Mouse (Mus musculus): ENCODE results near the gene Tada2a.

Tada2a gene

DNA sequence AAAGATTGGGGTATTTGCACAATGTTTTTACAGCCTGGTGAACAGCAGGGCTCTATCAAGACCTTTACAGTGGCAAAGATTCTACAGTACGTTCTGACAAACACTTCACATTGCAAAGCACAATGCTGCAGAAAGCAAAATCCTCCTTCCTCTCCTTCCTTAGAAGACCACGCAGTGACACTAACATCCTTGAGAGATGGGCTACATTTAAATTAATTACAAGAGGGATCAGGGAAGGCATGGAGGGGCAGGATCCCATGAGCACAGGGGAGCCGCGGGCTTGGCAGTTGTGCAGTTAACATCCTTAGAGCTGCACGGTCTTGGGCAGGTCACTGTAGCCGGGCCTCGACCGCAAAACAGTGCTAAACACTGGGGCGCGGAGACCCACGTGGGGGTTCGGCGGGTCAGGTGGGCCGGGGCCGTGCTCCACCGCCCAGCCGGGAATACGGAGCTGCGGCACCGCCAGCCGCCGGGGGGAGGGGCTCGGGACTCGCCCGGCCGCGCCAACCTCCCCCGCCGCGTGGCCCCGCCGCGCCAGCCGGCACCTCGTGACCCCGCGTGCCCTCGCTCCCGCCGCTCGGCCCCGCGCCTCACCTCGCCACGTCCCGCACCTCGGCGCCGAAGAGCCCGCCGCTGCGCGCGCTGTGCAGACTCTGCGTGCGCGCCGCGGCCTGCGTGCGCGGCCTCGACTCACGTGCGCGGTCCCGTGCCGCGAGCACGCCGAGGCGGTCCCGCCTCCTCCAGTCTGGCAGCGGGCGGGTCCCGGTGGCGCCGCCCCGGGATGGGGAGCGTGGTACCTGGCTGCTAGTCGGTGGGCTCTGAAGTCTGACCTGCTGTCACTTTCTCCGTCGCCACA lies at the start of gene Tada2a, which contains the start of gene Acaca:
Gene Tada2a, minus strand, starts transcription at position 658 of the 856 bp plus-strand sequence.
Gene Acaca, plus strand, starts transcription at position 730 of the 856 bp plus-strand sequence.
- peak; percentile 60 to 63 for DNase-seq (ENCODE audit: low spot score in 2 of 2)

GRCm38 (mm10) chr11:84178571-84178970 lies 49.2 kb upstream of the Tada2a start:
- no peak for DNase-seq (ENCODE audit: low spot score in 2 of 2)

- no peak for DNase-seq (ENCODE audit: low spot score in 2 of 2)
Measured at GRCm38 (mm10) chr11:84172539-84173435, 43.4 kb upstream of the Tada2a start.

- no peak for DNase-seq (ENCODE audit: low spot score in 2 of 2)
Measured at GRCm38 (mm10) chr11:84168701-84169288, 39.4 kb upstream of the Tada2a start.

GRCm38 (mm10) chr11:84167046-84167526 lies 37.7 kb upstream of the Tada2a start, which contains the start of gene Gm11437:
TSS of gene Gm11437 (minus strand) at chr11:84167476.
- DNase-seq (ENCODE audit: low spot score in 2 of 2), result no peak

DNA sequence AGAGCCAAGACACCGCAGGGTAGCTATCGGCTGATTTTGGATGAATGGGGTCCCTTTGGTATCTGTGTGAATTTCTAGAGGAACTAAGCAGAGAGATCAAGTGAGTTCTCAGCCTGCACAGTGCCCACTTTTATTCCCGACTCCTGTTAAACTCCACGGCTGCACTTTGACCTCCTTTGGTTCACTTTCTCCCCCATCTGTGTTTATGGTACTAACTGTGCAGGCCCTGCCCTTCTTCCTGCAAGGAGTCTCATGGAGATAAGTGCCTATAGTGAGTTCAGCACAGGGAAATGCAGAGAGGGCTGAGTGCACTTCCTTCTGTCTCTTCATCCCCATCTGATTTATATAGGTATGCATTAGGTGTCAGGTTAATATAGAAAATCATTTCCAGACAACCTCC lies 35.2 kb upstream of the Tada2a start:
- no peak for DNase-seq (ENCODE audit: low spot score in 2 of 2)

DNA sequence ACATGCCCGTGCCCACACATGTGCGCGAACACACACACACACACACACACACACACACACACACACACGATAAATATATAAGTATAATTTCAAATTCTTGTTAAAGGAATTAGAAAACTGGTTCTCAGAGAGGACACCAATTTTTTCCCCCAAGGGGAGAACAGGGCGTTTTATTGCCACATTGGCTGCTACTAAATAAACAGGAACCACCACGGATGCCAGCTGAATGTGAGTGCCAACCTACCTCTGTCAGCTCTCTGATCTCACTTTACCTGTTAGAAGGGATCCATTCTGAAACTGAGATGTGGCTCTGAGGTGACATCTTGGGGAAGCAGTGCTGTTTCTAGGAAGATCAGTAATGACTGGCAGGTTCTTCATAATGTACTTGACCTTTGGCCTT lies 34.7 kb upstream of the Tada2a start:
- DNase-seq (ENCODE audit: low spot score in 2 of 2), result no peak

DNA sequence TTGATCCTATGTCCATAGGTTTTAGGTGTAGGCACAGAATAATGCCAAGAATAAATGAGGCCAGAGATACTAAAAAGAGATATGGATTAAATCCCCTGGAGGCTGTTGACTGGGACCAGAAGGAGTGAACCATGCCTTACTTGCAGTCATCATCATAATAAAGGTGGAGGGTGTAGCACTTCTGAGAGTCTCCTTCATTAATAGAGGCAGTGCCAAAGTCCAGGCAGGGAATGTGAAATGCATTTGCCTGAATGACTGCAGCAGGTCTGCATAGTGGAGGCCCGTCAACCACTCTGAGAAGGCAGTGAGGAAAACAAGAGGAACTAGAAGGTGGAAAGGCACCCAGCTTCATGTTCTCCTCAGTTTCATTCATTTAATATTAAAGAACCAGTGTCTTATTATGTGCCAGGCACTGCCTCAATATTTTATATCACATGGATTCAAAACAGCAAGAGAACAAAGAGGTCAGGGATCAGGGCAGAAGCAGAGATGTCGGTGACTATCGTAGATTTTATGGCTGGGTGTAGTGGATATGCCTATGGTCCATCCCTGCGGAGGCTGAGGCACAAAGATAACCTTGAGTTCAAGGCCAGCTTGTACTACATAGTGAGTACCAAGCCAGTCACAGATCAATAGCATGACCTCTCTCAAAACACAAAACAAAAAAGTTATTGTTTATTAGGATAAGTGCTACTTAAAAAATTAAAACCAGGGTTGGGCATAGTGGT lies 27.3 kb upstream of the Tada2a start:
- DNase-seq (ENCODE audit: low spot score in 2 of 2), result no peak

- no peak for DNase-seq (ENCODE audit: low spot score in 2 of 2)
Measured at GRCm38 (mm10) chr11:84150884-84151283, 21.5 kb upstream of the Tada2a start.

DNA sequence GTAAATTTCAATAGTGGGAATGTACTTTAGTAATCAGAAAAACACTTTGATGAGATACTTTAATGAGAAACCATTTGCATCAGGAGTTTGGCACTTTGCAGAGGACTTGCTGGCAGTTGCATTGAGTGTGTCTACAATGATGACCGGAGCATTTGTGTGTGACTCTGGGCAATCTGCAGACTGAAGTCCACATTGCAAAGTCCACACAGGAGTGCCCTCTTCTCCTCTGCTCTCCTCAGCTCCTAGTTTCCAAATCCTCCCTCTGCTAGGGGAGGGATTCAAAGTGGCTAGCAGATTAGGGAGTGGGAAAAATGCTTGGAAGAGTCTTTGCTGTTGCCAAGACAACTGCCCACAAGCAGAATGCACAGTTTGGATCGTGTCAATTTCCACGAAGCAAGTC lies 16.7 kb upstream of the Tada2a start:
- no peak for DNase-seq (ENCODE audit: low spot score in 2 of 2)

DNA sequence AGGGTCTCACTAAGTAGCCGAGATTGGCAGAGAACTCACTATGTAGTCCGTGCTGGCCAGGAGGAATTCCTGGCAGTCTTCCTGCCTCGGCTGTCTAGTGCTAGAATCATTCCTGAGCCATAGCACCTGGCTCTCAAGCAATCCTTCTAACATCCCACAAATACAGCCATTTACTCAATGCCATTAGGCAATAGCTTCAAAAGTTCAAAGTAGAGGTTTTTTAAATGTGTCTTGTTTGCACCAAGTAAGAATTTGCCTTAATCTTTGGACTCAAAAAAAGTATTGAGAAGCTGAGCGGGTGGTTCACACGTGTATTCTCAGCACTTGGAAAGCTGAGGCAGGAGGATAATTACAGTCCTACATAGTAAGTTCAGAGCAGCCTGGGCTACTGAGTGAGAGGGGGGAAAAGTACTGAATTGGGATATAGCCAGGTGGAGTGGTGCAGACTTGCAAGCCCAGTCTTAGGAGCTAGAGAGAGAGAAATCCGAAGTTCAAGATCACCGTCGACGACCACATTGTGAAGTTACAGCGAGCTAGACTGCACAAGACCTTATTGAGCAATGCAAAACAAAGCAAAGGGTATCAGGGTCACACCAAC lies 15.9 kb upstream of the Tada2a start:
- no peak for DNase-seq (ENCODE audit: low spot score in 2 of 2)

- DNase-seq (ENCODE audit: low spot score in 2 of 2), result peak; percentile 6 to 22
Measured at GRCm38 (mm10) chr11:84141752-84142151, 12.4 kb upstream of the Tada2a start.

- DNase-seq (ENCODE audit: low spot score in 2 of 2), result no peak
Measured at GRCm38 (mm10) chr11:84136453-84136852, 7.1 kb upstream of the Tada2a start.

GRCm38 (mm10) chr11:84134331-84134860 lies 5.0 kb upstream of the Tada2a start:
- DNase-seq (ENCODE audit: low spot score in 2 of 2), result no peak

DNA sequence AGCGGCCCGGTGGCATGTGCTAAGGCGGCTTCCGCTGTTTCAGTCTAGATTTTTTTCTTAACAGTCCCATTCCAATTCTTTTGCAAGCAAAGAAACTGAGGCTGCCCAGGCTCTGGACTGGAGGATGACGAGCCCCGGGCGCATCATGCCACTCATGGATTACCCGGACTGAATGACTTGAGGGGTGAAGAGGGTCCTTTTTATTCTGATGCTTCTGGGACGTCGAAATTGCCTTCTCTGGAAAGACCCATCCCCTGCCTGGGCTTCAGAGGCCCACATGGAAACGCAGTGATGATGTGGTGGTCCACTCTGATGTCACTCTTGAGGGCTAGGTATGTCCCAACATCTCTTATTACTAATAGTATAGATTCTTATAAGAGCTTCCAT lies 392 bp upstream of the Tada2a start:
- no peak for DNase-seq (ENCODE audit: low spot score in 2 of 2)

- DNase-seq (ENCODE audit: low spot score in 2 of 2), result no peak
Measured at GRCm38 (mm10) chr11:84127977-84128376, 1.4 kb downstream of the Tada2a start.

DNA sequence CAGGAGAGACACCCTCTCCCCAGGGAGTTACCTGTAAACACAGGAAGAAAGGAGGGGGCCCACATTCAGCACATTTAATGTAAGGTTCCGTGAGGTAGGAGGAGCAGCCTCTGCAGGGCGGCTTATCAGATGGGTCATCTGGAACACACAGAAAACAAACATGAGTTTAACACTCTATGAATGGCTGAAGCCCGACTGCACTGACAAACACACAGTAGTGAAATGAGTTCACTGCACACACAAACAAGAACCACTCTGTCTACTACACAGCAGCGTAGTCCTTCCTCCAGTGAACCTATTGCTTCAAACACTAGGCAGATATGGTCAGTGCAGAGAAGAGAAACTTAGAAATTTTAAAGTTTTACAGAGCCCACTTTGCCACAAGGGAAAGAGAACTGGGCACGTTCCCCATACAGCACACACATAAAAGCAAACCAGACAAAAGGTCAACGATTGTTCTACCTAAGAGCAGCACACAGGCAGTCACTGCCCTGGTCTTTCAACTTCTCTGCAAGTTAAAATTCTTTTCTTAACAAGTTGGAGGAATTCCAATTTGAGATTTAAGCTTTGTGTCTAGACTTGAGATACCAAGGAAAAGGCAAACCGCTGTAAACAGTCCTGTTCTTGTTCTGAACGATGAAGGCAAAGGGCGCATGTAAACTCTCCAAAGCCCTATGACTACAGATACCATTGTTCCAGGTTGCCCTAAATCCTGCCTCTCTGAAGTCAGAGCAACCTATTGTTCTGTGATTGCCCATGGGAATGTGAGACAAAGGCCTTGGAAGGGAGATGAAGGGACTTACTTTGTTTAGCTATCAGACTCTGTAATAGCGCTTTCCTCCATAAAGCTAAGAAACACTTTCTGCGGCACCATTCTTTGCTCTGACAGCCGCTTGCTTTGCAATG lies 8.1 kb downstream of the Tada2a start:
- no peak for DNase-seq (ENCODE audit: low spot score in 2 of 2)

DNA sequence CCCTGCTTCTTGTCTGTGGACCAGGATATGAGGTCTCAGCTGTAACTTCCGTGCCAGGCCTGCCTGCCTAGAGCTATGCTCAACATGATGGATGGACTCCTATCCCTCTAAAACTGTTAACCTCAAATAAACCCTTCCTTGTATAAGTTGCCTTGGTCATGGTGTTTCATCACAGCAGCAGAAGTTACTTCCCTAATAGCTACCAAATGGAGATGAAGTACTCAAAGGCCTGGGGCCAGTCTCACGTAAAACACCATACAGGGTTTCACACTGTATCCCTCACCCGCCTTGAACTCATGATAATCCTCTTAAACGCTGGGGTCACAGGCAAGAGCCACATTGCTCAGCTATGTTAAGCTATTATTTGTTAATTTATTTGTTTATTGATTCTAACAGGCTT lies 12.0 kb downstream of the Tada2a start:
- DNase-seq (ENCODE audit: low spot score in 2 of 2), result no peak

GRCm38 (mm10) chr11:84116221-84116620 lies 13.2 kb downstream of the Tada2a start:
- no peak for DNase-seq (ENCODE audit: low spot score in 2 of 2)

GRCm38 (mm10) chr11:84115646-84116045 lies 13.8 kb downstream of the Tada2a start:
- no peak for DNase-seq (ENCODE audit: low spot score in 2 of 2)

All from spleen, postnatal 36 days (tissue).